Mouse (Mus musculus): Measurements from ENCODE around the gene Lnx1.

Gene Lnx1

GRCm38 (mm10) chr5:74702766-74703165 lies at the start of gene Lnx1:
Lnx1 (minus strand) TSS chr5:74702912.
- in situ Hi-C loops (cut with MboI; ENCODE audit: low pct_unique_long_range_greater_than_20kb in 1 of 2, low sequenced_read_pairs in 2 of 2, unreplicated experiment in 1 of 2) = no loop called here

GRCm38 (mm10) chr5:74750501-74750900 lies 47.8 kb upstream of the Lnx1 start:
- in situ Hi-C loops (cut with MboI; ENCODE audit: low pct_unique_long_range_greater_than_20kb in 1 of 2, low sequenced_read_pairs in 2 of 2, unreplicated experiment in 1 of 2) = no loop called here

GRCm38 (mm10) chr5:74747476-74747875 lies 44.8 kb upstream of the Lnx1 start:
- in situ Hi-C loops (cut with MboI; ENCODE audit: low pct_unique_long_range_greater_than_20kb in 1 of 2, low sequenced_read_pairs in 2 of 2, unreplicated experiment in 1 of 2) = no loop called here

- in situ Hi-C loops (cut with MboI; ENCODE audit: low pct_unique_long_range_greater_than_20kb in 1 of 2, low sequenced_read_pairs in 2 of 2, unreplicated experiment in 1 of 2) = no loop called here
Observed at GRCm38 (mm10) chr5:74740951-74741350, 38.2 kb upstream of the Lnx1 start.

- in situ Hi-C loops (cut with MboI; ENCODE audit: low pct_unique_long_range_greater_than_20kb in 1 of 2, low sequenced_read_pairs in 2 of 2, unreplicated experiment in 1 of 2) = no loop called here
Observed at GRCm38 (mm10) chr5:74739435-74739834, 36.7 kb upstream of the Lnx1 start.

GRCm38 (mm10) chr5:74738312-74738711 lies 35.6 kb upstream of the Lnx1 start:
- in situ Hi-C loops (cut with MboI; ENCODE audit: low pct_unique_long_range_greater_than_20kb in 1 of 2, low sequenced_read_pairs in 2 of 2, unreplicated experiment in 1 of 2) = no loop called here

- in situ Hi-C loops (cut with MboI; ENCODE audit: low pct_unique_long_range_greater_than_20kb in 1 of 2, low sequenced_read_pairs in 2 of 2, unreplicated experiment in 1 of 2) = no loop called here
Observed at GRCm38 (mm10) chr5:74733885-74734558, 31.3 kb upstream of the Lnx1 start.

- in situ Hi-C loops (cut with MboI; ENCODE audit: low pct_unique_long_range_greater_than_20kb in 1 of 2, low sequenced_read_pairs in 2 of 2, unreplicated experiment in 1 of 2) = no loop called here
Observed at GRCm38 (mm10) chr5:74732613-74733012, 29.9 kb upstream of the Lnx1 start.

GRCm38 (mm10) chr5:74730601-74731000 lies 27.9 kb upstream of the Lnx1 start:
- in situ Hi-C loops (cut with MboI; ENCODE audit: low pct_unique_long_range_greater_than_20kb in 1 of 2, low sequenced_read_pairs in 2 of 2, unreplicated experiment in 1 of 2) = no loop called here

- in situ Hi-C loops (cut with MboI; ENCODE audit: low pct_unique_long_range_greater_than_20kb in 1 of 2, low sequenced_read_pairs in 2 of 2, unreplicated experiment in 1 of 2) = no loop called here
Observed at GRCm38 (mm10) chr5:74729567-74729966, 26.9 kb upstream of the Lnx1 start.

- in situ Hi-C loops (cut with MboI; ENCODE audit: low pct_unique_long_range_greater_than_20kb in 1 of 2, low sequenced_read_pairs in 2 of 2, unreplicated experiment in 1 of 2) = no loop called here
Observed at GRCm38 (mm10) chr5:74728186-74728585, 25.5 kb upstream of the Lnx1 start.

GRCm38 (mm10) chr5:74727319-74727718 lies 24.6 kb upstream of the Lnx1 start:
- in situ Hi-C loops (cut with MboI; ENCODE audit: low pct_unique_long_range_greater_than_20kb in 1 of 2, low sequenced_read_pairs in 2 of 2, unreplicated experiment in 1 of 2) = no loop called here

- in situ Hi-C loops (cut with MboI; ENCODE audit: low pct_unique_long_range_greater_than_20kb in 1 of 2, low sequenced_read_pairs in 2 of 2, unreplicated experiment in 1 of 2) = no loop called here
Observed at GRCm38 (mm10) chr5:74725541-74725940, 22.8 kb upstream of the Lnx1 start.

GRCm38 (mm10) chr5:74721816-74722215 lies 19.1 kb upstream of the Lnx1 start:
- in situ Hi-C loops (cut with MboI; ENCODE audit: low pct_unique_long_range_greater_than_20kb in 1 of 2, low sequenced_read_pairs in 2 of 2, unreplicated experiment in 1 of 2) = no loop called here

GRCm38 (mm10) chr5:74720661-74721060 lies 17.9 kb upstream of the Lnx1 start:
- in situ Hi-C loops (cut with MboI; ENCODE audit: low pct_unique_long_range_greater_than_20kb in 1 of 2, low sequenced_read_pairs in 2 of 2, unreplicated experiment in 1 of 2) = no loop called here

- in situ Hi-C loops (cut with MboI; ENCODE audit: low pct_unique_long_range_greater_than_20kb in 1 of 2, low sequenced_read_pairs in 2 of 2, unreplicated experiment in 1 of 2) = no loop called here
Observed at GRCm38 (mm10) chr5:74716165-74716564, 13.5 kb upstream of the Lnx1 start.

GRCm38 (mm10) chr5:74712811-74713210 lies 10.1 kb upstream of the Lnx1 start:
- in situ Hi-C loops (cut with MboI; ENCODE audit: low pct_unique_long_range_greater_than_20kb in 1 of 2, low sequenced_read_pairs in 2 of 2, unreplicated experiment in 1 of 2) = no loop called here

- in situ Hi-C loops (cut with MboI; ENCODE audit: low pct_unique_long_range_greater_than_20kb in 1 of 2, low sequenced_read_pairs in 2 of 2, unreplicated experiment in 1 of 2) = no loop called here
Observed at GRCm38 (mm10) chr5:74711988-74712387, 9.3 kb upstream of the Lnx1 start.

GRCm38 (mm10) chr5:74711056-74711455 lies 8.3 kb upstream of the Lnx1 start:
- in situ Hi-C loops (cut with MboI; ENCODE audit: low pct_unique_long_range_greater_than_20kb in 1 of 2, low sequenced_read_pairs in 2 of 2, unreplicated experiment in 1 of 2) = no loop called here

GRCm38 (mm10) chr5:74710181-74710580 lies 7.5 kb upstream of the Lnx1 start:
- in situ Hi-C loops (cut with MboI; ENCODE audit: low pct_unique_long_range_greater_than_20kb in 1 of 2, low sequenced_read_pairs in 2 of 2, unreplicated experiment in 1 of 2) = no loop called here

- in situ Hi-C loops (cut with MboI; ENCODE audit: low pct_unique_long_range_greater_than_20kb in 1 of 2, low sequenced_read_pairs in 2 of 2, unreplicated experiment in 1 of 2) = no loop called here
Observed at GRCm38 (mm10) chr5:74704460-74704790, 1.7 kb upstream of the Lnx1 start.

All from mouse embryonic stem cell (cell line).